Mouse (Mus musculus): ENCODE results near the gene Mcf2. TPM values are rescaled to one million over a fixed set of nuclear protein-coding genes. Genes with fewer than 3 reads are reported as not detected.

Gene Mcf2
- 0.19 TPM in 1 of 4 replicates, not detected in the others for total RNA-seq (2023; ENCODE audit: inconsistent age)

DNA sequence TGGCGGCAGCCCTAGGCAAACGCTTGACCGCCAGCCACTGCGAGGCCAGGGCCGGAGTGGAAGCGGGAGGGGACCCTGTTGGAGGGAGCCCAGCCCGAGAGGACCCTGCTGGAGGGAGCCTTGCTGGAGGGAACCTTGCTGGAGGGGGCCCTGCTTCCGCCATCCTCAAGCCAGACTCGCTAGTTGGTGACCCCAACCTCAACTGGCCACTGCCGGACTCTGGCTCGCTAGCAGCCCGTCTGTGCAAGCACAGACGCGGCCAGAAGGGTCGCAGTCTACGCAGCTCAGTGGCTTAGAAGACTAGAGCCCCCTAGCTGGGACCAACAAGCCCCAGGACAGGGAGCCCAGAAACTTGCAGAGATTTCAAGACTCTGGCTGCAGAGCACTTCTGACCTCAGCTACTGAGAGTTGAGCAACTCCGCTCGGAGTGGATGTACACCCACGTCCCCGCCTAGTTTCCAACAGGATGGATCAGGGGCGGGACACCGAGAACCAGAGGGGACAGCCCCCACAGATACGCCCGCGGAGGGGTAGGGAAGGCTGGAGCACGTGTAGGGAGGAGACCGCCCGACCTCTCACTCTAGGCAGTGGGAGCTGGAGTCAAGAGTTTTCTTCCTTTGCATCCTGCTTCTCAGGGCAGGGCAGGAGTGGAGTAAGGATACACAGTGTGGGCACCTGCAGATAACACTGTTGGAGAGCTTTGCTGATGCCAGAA is at the start of gene Mcf2:
TSS of gene Mcf2 (minus strand) at position 346 of the 715 bp plus-strand sequence.

Other genes starting within 250 kb of the Mcf2 start
- 0.22 to 0.83 TPM (median 0.57 TPM) in 4 replicates for gene F9, start 179.6 kb downstream of the Mcf2 start, total RNA-seq (2023; ENCODE audit: inconsistent age)